Mouse (Mus musculus): ENCODE results near the gene Abca2.
"Not testable (repeated sequence)": the region's sequence is repeated elsewhere in the genome, so short reads cannot be mapped to it uniquely, and the experiment has no call there.

The Abca2 gene

GRCm38 (mm10) chr2:25428442-25429236 is at the start of gene Abca2:
Gene Abca2 (plus strand): TSS chr2:25428703.
- peak; percentile 96 to 97 for DNase-seq (ENCODE audit: inconsistent age in 2 of 2, low spot score in 1 of 2)

GRCm38 (mm10) chr2:25384492-25384891 is 44.0 kb upstream of the Abca2 start:
- DNase-seq (ENCODE audit: inconsistent age in 2 of 2, low spot score in 1 of 2), result no peak

GRCm38 (mm10) chr2:25391266-25391665 is 37.2 kb upstream of the Abca2 start:
- DNase-seq (ENCODE audit: inconsistent age in 2 of 2, low spot score in 1 of 2), result no peak

- no peak for DNase-seq (ENCODE audit: inconsistent age in 2 of 2, low spot score in 1 of 2)
These were observed 34.0 kb upstream of the Abca2 start for GRCm38 (mm10) chr2:25394281-25395221.

- DNase-seq (ENCODE audit: inconsistent age in 2 of 2, low spot score in 1 of 2), result peak; percentile 33 to 75
These were observed 32.5 kb upstream of the Abca2 start, which contains the start of gene Entpd2 for GRCm38 (mm10) chr2:25395721-25396596. Gene Entpd2 (plus strand): TSS chr2:25395874.

- DNase-seq (ENCODE audit: inconsistent age in 2 of 2, low spot score in 1 of 2), result no peak
These were observed 31.9 kb upstream of the Abca2 start for GRCm38 (mm10) chr2:25396597-25396983.

- DNase-seq (ENCODE audit: inconsistent age in 2 of 2, low spot score in 1 of 2), result no peak
These were observed 31.5 kb upstream of the Abca2 start for GRCm38 (mm10) chr2:25397010-25397409.

- DNase-seq (ENCODE audit: inconsistent age in 2 of 2, low spot score in 1 of 2), result no peak
These were observed 30.4 kb upstream of the Abca2 start for GRCm38 (mm10) chr2:25398065-25398464.

GRCm38 (mm10) chr2:25399051-25399450 is 29.5 kb upstream of the Abca2 start, which contains the start of gene Npdc1:
Gene Npdc1 (plus strand): TSS chr2:25399351.
- no peak for DNase-seq (ENCODE audit: inconsistent age in 2 of 2, low spot score in 1 of 2)

GRCm38 (mm10) chr2:25400291-25400690 is 28.2 kb upstream of the Abca2 start:
- no peak for DNase-seq (ENCODE audit: inconsistent age in 2 of 2, low spot score in 1 of 2)

GRCm38 (mm10) chr2:25400764-25401163 is 27.7 kb upstream of the Abca2 start:
- peak; percentile 75 to 85 for DNase-seq (ENCODE audit: inconsistent age in 2 of 2, low spot score in 1 of 2)

GRCm38 (mm10) chr2:25402377-25402971 is 26.0 kb upstream of the Abca2 start:
- DNase-seq (ENCODE audit: inconsistent age in 2 of 2, low spot score in 1 of 2), result peak; percentile 60 to 85

GRCm38 (mm10) chr2:25402972-25403601 is 25.4 kb upstream of the Abca2 start:
- DNase-seq (ENCODE audit: inconsistent age in 2 of 2, low spot score in 1 of 2), result peak; percentile 85 to 93

GRCm38 (mm10) chr2:25403994-25404393 is 24.5 kb upstream of the Abca2 start:
- no peak for DNase-seq (ENCODE audit: inconsistent age in 2 of 2, low spot score in 1 of 2)

GRCm38 (mm10) chr2:25408908-25409307 is 19.6 kb upstream of the Abca2 start:
- no peak for DNase-seq (ENCODE audit: inconsistent age in 2 of 2, low spot score in 1 of 2)

- DNase-seq (ENCODE audit: inconsistent age in 2 of 2, low spot score in 1 of 2), result not testable (repeated sequence)
These were observed 15.1 kb upstream of the Abca2 start for GRCm38 (mm10) chr2:25413436-25413835.

GRCm38 (mm10) chr2:25417426-25417825 is 11.1 kb upstream of the Abca2 start:
- DNase-seq (ENCODE audit: inconsistent age in 2 of 2, low spot score in 1 of 2), result no peak

- peak; percentile 43 to 72 for DNase-seq (ENCODE audit: inconsistent age in 2 of 2, low spot score in 1 of 2)
These were observed 6.6 kb upstream of the Abca2 start for GRCm38 (mm10) chr2:25421896-25422295.

GRCm38 (mm10) chr2:25422587-25423410 is 5.7 kb upstream of the Abca2 start, which contains the start of gene Fut7:
Gene Fut7 (plus strand): TSS chr2:25423267.
- peak in 1 of 2 experiments; percentile 28 for DNase-seq (ENCODE audit: inconsistent age in 2 of 2, low spot score in 1 of 2)
